Mouse (Mus musculus) kidney, postnatal 0 days (tissue): ENCODE measurements around the gene Zbtb20. TPM values are rescaled to one million over a fixed set of nuclear protein-coding genes. Genes with fewer than 3 reads are reported as not detected.

ENCODE experiments used
- ATAC-seq: fragments of 200-750 bp; cut with Nextera tagmentation; replicated peaks from 2 replicates; pipeline ENCODE4 v1.8.0; 2017; ENCODE audit warnings: low read depth, moderate number of reproducible peaks, moderate TSS enrichment, moderate library complexity; ENCODE audit not compliant: low FRiP score
- DNase-seq: peaks from one replicate; pipeline ENCODE4 v3.0.0-alpha.2; 2016; ENCODE audit warnings: low spot score
- H3K27ac ChIP-seq: fragments of 300-500 bp; sonication (generic); 2 replicates; pipeline ENCODE4 v1.5.1; 2014; ENCODE audit warnings: mild to moderate bottlenecking
- H3K27me3 ChIP-seq: fragments of 300-500 bp; sonication (generic); 2 replicates; pipeline ENCODE4 v1.6.1; 2014; ENCODE audit warnings: low read length, mixed read lengths; ENCODE audit not compliant: insufficient read depth
- H3K36me3 ChIP-seq: fragments of 300-500 bp; sonication (generic); 2 replicates; pipeline ENCODE4 v1.6.1; 2014; ENCODE audit warnings: low read length, mixed read lengths; ENCODE audit not compliant: insufficient read depth
- H3K4me1 ChIP-seq: fragments of 300-500 bp; sonication (generic); replicated peaks from 2 replicates; pipeline ENCODE4 v1.6.1; 2014; ENCODE audit warnings: antibody characterized with exemption, low read length, mixed read lengths; ENCODE audit not compliant: insufficient read depth
- H3K4me2 ChIP-seq: fragments of 300-500 bp; sonication (generic); 2 replicates; pipeline ENCODE4 v1.6.1; 2014; ENCODE audit warnings: mild to moderate bottlenecking, low read length, moderate library complexity, mixed read lengths
- H3K4me3 ChIP-seq: fragments of 300-500 bp; sonication (generic); replicated peaks from 2 replicates; pipeline ENCODE4 v1.5.1; 2014; ENCODE audit warnings: low read depth, low read length
- H3K9ac ChIP-seq: fragments of 300-500 bp; sonication (generic); 2 replicates; pipeline ENCODE4 v1.6.1; 2014; ENCODE audit warnings: low read depth, low read length
- H3K9me3 ChIP-seq: fragments of 300-500 bp; sonication (generic); replicated peaks from 2 replicates; pipeline ENCODE4 v1.6.1; 2016; ENCODE audit warnings: low read length, inconsistent platforms, mixed read lengths
- CTCF ChIP-seq: IDR thresholded peaks from 2 replicates; pipeline ENCODE4 v1.5.1; 2016; ENCODE audit warnings: antibody characterized with exemption, low read depth, mild to moderate bottlenecking, moderate library complexity
- WGBS: fragments of 180-500 bp; shearing (Covaris S2); extraction: QIAGEN DNeasy Blood & Tissue Kit; methylation state at CpG from one replicate; pipeline ENCODE4 v1.1.7; 2014; 5-methylcytosine and 5-hydroxymethylcytosine counted together
- polyA plus RNA-seq: library from polyadenylated mRNA; unstranded; fragments of >200 nt; fragmentation: Nextera tagmentation; extraction: Ambion mirVana; gene quantifications from 2 replicates; pipeline ENCODE4 v1.2.1, GENCODE M21; 2015

Gene Zbtb20
- polyA plus RNA-seq, 1 experiment from 2014 or later, result 36.8 TPM

DNA sequence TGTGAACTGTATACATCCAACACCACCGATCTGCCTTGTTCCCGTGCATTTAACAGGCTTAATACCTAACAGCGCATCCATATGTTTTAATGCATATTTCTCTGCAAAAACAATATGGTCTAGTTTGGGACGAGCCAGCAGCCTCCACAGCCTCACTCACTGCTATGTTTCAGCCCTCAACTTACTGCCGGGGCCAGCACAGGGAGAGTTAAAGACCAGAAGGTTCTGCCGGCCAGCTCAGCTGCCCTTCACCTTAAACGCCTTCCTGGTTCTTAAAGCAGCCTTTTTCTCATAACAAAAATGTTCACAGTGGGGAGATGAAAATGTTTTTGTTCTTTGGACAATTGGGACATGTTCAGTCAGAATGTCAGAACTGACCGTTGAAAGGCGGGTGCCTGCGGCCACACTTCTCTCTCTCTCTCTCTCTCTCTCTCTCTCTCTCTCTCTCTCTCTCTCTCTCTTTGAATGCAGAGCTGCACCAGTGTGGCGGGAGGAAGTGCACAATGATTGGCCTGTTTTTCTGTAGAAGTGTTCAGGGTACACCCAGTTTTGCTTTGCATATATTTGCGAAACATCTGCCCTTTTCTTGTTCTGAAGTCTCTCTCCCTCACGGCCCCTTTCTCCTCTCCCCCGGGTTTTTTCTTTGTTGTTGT lies 697.6 kb downstream of the Zbtb20 start:
- H3K9ac ChIP-seq, result no peak overlapping the region
- H3K4me2 ChIP-seq, result no peak overlapping the region
- H3K27ac ChIP-seq, result peak overlapping the region; percentile 73
- ATAC-seq (0 out of 2 replicates have a peak, but pooled peaks have one; percentile 31), DNase-seq (peak; percentile 85)
- H3K4me1 ChIP-seq, result peaks cover 22% of the 10 kb centered on the region
- H3K27me3 ChIP-seq, result no peaks in the 10 kb centered on the region
- H3K9me3 ChIP-seq, result no peaks in the 10 kb centered on the region
- no peak overlapping the region for H3K4me3 ChIP-seq
- 0 out of 2 replicates have a peak, but pooled peaks cover 5% of the 10 kb centered on the region for H3K36me3 ChIP-seq
- no peak for TF ChIP-seq CTCF
- WGBS, result 43% methylated on average over 14 of the region's 14 CpGs

DNA sequence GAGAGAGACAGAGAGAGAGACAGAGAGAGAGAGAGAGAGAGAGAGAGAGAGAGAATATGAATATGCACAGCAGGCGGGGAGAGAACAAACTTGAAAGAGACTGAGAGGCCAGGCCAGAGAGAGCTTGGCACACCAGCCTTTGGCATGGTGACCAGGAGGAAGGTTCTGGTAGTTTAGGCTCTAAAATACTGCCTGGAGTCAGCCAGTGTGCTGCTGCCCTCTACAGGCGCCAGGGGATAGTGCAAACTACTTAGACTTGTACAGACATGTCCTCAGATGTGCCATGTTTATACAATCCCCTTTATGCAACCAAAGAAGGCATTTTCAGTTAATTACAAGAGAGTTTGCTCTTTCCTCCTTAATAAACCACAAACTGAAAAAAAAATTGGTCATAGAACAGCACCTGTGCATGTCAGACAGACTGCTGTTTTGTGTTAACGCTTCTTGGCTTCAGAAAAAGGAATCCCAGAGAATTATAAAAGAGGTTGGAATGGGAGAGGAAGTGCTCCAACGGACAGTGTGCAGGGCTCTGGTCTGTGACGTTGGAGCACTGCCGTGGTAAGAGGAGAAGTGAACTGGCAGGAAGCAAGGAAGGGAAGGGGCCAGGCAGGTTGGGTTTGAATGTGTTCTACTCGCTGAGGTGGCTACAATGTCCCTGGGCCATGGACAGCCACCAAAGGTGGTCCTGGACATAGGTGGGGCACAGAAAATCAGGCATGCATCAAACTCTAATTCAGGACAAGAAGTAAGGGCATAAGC lies 698.5 kb downstream of the Zbtb20 start:
- Histone ChIP-seq H3K4me1 (peaks cover 25% of the 10 kb centered on the region), H3K27ac (peak overlapping the region; percentile 73), H3K4me2 (no peak overlapping the region), H3K4me3 (no peak overlapping the region), H3K27me3 (no peaks in the 10 kb centered on the region), H3K9me3 (no peaks in the 10 kb centered on the region), H3K9ac (no peak overlapping the region), H3K36me3 (0 out of 2 replicates have a peak, but pooled peaks cover 5% of the 10 kb centered on the region)
- peak; percentile 79 for ATAC-seq
- 35% methylated on average over 7 of the region's 7 CpGs for WGBS
- DNase-seq, result peak; percentile 95
- peak; percentile 93 for TF ChIP-seq CTCF

DNA sequence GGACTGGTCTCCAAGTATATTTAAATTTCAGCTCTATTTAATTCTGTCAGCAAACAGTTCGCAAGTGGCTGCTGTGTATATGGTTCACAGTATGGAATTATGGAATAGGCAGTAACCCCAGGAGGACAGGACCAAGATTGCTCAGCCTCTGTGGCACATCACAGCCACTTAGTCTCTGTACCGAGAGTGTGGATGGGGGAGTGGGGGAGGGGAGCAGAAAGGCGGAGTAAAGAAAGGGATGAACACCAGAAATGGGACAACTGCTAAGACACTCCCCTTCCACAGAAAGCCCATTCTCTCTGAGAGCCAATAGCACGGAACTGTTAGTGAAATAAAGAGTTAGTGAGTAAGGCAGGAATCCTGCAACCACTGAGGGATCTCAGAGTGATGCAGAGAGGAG lies 699.4 kb downstream of the Zbtb20 start:
- Histone ChIP-seq H3K27ac (0 out of 2 replicates have a peak overlapping the region, but pooled peaks have one; percentile 50), H3K9ac (no peak overlapping the region), H3K27me3 (no peaks in the 10 kb centered on the region), H3K4me1 (peaks cover 26% of the 10 kb centered on the region), H3K9me3 (no peaks in the 10 kb centered on the region), H3K36me3 (0 out of 2 replicates have a peak, but pooled peaks cover 5% of the 10 kb centered on the region), H3K4me3 (no peak overlapping the region), H3K4me2 (no peak overlapping the region)
- no peak for ATAC-seq
- no peak for DNase-seq
- WGBS, result 68% methylated on average over 4 of the region's 4 CpGs
- no peak for TF ChIP-seq CTCF

DNA sequence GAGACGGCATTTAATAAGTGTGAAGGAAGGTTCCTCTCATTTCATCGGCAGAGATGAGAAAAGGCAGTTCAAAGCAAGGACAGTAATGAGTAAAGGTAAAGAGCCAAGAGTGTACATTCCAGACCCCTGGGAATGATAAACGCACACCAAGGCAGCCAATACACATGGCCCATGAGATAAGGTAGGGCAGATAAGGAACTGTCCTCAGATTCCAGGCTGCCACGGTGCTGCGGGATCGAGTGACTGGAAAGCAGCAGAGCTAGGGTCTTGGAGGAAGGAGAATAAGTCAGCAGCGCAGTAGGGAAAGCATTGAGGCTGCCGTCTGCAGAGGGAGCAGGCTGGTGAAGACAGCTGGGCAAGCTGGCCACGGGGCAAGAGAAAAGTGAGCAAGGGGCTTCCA lies 699.8 kb downstream of the Zbtb20 start:
- no peak for TF ChIP-seq CTCF
- Histone ChIP-seq H3K27me3 (no peaks in the 10 kb centered on the region), H3K9ac (no peak overlapping the region), H3K4me2 (no peak overlapping the region), H3K9me3 (no peaks in the 10 kb centered on the region), H3K4me1 (peaks cover 26% of the 10 kb centered on the region), H3K4me3 (no peak overlapping the region), H3K27ac (no peak overlapping the region), H3K36me3 (0 out of 2 replicates have a peak, but pooled peaks cover 5% of the 10 kb centered on the region)
- ATAC-seq (no peak), DNase-seq (no peak)
- 57% methylated on average over 9 of the region's 9 CpGs for WGBS

DNA sequence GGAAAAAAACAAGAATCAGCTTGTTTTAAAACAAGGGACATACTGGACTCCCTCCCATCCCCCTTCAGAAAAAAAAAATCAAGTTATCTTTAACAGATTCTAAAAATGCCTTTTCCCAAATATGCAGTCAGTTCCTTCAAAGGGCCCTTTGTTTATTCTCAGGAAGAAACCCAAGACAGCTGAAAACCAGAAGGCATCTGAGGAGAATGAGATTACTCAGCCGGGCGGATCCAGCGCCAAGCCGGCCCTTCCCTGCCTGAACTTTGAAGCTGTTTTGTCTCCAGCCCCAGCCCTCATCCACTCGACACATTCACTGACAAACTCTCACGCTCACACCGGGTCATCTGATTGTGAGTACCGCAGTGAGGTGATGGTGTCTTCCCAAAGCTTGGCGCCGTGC lies 701.7 kb downstream of the Zbtb20 start:
- DNase-seq, result peak; percentile 88
- WGBS, result 16% methylated on average over 10 of the region's 10 CpGs
- no peak for ATAC-seq
- no peaks in the 10 kb centered on the region for H3K36me3 ChIP-seq
- TF ChIP-seq CTCF, result no peak
- H3K9ac ChIP-seq, result no peak overlapping the region
- H3K27ac ChIP-seq, result peak overlapping the region; percentile 43
- H3K4me2 ChIP-seq, result no peak overlapping the region
- H3K4me3 ChIP-seq, result no peak overlapping the region
- peaks cover 25% of the 10 kb centered on the region for H3K4me1 ChIP-seq
- H3K9me3 ChIP-seq, result no peaks in the 10 kb centered on the region
- no peaks in the 10 kb centered on the region for H3K27me3 ChIP-seq

DNA sequence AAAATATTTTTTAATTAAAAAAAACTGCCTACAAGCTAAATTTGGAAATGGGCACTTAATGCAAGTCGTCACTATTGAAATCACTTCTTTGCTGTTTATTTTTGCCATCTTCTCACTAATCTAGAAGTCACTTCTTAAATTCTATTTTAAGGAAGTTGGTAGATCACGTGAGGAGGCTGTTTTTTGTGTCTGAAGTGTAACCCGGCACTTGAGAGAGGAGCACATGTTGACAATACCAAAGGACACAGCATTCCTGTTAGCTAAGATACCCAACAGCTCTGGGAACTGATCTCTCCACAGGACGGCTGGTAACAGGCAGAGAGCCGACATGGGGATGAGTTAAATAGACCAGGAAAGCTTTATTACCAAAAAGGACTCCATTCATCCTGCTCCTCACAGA lies 702.7 kb downstream of the Zbtb20 start:
- Histone ChIP-seq H3K27me3 (no peaks in the 10 kb centered on the region), H3K9me3 (no peaks in the 10 kb centered on the region), H3K4me1 (peaks cover 20% of the 10 kb centered on the region), H3K9ac (no peak overlapping the region), H3K4me3 (no peak overlapping the region), H3K27ac (no peak overlapping the region), H3K4me2 (no peak overlapping the region), H3K36me3 (no peaks in the 10 kb centered on the region)
- no peak for DNase-seq
- WGBS, result 60% methylated on average over 5 of the region's 5 CpGs
- ATAC-seq, result no peak
- no peak for TF ChIP-seq CTCF
